Mouse (Mus musculus): Measurements from ENCODE around the gene Uprt.
A peak's percentile ranks its signal among the peaks of the same experiment; 100 is the strongest.

Uprt gene

DNA sequence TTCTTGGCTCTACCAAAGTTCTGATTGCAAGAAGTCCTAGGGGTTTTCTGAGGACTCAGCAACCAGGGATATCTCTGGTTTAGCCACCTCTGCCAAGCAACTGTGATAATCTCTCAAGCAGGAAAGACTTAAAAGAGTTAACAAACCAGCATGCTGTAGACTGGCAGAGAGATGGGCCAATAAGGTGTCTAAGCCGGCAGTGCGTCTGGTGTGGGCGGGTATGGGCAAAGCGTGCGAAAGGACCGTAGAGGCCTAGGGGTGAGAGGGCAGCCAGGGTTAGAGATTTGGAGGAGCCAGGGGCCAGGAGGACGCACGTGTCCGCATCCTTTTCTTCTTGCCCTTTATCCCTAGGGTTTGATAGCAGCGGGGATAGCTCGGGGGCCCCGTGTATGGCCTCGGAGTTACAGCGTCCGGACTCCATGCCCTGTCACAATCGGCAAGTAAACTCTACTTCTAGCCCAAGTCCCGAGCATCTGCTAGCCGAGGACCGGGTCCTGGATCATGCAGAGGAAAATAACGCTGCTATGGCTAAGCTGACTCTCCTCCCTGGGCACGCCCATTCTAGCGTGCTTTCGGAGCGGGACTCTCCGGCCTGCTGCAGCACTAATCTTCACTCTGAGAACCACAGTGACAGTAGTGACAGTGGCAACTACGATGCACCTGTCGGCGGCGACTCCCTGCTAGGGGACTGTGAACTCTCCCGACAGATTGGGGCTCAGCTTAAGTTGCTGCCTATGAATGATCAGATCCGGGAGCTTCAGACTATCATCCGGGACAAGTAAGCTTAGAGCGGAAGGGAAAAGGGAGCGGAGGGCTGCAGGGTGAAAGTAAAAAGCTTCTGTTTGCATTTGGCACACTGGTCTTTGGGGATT lies at the start of gene Uprt:
Uprt (plus strand) TSS at position 247 of the 872 bp plus-strand sequence.
- peak; percentile 58 for DNase-seq (ENCODE audit: low spot score)

DNA sequence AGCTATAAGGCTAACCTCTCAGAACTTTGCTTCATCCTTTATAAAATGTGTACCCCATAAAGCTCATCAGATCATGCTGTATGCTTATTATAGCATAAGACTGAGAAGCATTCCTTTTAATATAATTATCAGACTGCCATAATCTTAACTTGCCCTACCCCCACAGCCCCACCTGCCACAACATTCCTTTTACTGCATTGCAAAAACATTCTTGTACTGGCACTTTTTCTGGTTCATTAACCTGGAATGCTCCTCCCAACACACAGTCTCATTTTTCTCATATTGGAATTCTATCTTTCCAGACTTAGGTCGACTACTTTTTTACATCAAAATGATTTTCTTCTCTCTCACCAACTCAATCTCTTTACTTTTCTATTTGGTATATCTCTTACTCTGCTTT lies 49.2 kb upstream of the Uprt start:
- DNase-seq (ENCODE audit: low spot score) = no peak

DNA sequence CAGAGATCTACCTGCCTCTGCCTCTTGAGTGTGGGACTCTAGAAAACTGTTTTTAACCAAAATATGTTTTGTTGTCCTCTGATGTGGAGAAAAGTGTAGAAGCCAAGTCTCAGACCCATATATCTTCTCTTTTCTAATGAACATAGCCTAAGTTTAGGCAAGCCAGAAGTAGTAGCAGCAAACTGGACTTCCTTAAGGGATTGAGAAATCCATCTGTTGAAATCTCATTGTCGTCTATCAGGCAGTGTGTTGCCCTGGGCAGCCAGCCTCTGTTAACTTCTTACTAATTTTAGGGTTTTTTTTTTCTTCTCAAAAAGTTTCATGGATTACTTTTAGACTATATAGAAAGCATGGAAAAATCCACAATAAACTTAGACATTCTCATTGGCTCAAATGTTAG lies 30.2 kb upstream of the Uprt start:
- DNase-seq (ENCODE audit: low spot score) = no peak

DNA sequence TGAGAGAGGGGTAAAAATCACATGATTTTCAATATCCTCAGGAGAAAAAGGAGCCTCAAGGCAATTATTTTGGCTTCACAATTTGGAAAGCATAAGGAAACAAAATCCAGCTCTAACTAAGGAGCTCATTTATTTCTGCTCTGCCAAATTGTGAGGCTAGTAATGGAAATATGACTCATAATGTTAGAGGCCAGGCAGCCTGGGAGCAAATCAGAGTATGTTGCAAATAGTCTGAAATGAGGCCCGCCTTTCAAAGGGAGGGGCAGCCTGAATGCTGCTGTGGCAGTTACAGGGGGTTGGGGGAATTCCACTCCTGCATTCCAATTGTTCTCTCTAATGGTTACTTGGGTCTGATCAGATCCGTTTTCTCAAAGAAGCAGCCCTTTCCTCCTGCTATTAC lies 20.9 kb upstream of the Uprt start:
- no peak for DNase-seq (ENCODE audit: low spot score)

DNA sequence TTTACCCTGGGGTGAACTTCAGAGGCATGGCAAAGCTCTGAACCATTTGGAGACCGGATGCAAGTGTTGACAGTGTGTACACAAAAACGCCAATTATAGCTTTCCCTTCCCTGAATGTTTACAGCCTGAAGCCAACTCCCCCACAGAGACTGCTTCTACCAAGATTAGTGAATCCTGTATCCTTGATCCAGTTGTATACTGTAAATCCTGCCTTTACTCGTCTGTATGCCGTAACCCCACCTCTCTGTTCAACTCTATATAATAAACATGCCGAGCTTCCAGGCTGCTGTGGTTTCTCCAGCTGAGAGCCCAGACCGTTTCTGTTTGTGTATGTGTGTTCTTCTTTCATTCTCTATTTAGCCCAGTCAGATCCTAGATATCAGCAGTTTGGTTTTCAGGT lies 18.2 kb upstream of the Uprt start:
- DNase-seq (ENCODE audit: low spot score) = no peak

DNA sequence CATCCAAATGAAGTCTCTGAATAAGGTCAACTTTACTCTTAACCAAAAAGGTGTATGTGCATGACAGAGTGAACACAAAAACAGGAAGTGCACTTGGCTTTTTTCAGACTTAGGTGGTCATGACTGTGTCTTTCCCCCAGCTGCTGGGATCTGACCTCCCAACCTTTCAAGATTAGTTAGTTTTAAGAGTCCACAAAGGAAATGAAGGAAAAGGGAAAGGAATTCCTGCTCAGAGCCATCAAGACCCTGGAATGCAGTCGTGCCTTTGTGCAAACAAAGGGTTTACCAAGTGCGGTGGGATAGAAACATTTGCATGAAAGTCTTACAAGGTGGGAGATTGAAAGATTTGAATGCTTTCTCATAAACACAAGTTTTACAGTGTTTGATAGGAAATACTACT lies 4.6 kb upstream of the Uprt start:
- DNase-seq (ENCODE audit: low spot score) = no peak

DNA sequence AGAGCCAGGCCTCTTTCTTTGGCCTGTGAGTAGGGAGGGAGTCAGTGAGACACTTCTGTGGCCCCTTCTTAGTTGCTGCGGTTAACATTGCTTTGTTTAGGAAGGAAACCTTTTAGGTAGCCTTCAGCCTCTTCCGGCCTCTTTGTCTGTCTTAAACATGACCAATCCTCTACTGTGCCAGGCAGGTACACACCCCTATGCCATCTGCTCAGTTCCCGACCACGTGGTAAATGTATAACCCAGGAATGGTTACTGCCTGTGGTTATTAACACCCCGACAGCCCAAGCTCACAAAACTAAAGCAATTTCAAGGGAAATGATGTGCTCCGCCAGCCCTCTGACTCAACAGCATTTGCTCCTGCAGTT lies 808 bp downstream of the Uprt start:
- no peak for DNase-seq (ENCODE audit: low spot score)

DNA sequence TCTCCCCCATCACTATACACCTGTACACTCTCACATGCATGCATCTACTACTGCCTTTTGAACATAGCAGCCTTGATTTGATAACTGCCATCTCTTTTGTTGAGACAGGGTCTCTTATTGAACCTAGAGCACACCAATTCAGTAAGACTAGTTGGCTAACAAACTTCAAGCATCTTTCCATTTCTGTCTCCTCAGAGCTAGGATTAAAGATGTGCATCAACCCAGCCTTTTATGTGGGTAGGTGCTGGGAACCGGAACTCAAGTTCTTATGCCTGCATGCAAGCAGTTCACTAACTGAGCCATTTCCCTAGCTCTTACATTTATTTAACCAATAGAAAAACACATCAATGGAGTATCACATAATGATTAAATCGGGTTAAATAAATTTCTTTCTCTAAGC lies 3.0 kb downstream of the Uprt start:
- DNase-seq (ENCODE audit: low spot score) = no peak

DNA sequence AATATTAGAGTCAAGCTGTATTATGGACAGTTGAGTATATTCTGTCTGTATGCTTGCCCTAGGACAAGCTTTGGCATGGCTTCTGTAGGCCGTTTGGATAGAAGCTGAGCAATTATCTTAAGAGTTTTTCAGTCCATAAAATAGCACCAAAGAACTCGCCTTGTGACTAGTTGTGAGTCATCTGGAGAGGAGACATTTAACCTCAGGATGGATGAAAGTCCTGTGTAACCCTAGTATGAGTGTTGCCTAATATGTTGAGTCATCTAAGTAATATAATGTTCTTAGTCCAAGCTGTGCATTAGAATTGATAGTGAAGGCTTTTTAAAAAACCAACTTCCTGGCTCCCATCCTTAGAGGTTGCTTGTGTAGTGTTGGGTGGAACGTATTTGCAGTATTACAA lies 5.4 kb downstream of the Uprt start:
- DNase-seq (ENCODE audit: low spot score) = no peak

DNA sequence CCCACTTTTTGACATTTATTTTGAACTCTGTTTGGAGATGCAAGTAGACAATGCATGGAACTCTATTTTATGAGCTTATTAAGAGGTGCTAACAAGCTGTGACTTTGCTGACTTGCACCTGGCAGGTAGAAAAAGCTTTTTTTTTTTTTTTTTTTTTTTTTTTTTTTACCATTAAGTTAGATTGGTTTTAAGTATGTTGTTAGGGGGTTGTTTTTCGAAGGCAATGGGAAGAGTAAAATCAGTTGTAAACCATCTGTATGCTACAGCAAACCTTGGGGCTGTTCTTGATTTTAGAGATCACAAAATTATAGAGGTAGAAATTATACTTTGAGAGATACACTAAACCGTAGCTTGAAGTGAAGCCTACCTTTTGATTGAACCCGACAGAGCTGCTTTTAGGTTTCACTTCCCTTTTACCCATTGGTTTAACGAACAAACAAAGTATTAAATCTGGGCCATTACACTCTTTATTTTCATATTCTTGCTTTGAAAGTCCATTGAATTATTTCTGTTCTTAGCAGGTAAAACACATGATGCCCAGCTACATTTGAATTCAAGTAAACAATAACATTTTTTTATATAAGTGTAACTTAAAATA lies 6.4 kb downstream of the Uprt start:
- no peak for DNase-seq (ENCODE audit: low spot score)

DNA sequence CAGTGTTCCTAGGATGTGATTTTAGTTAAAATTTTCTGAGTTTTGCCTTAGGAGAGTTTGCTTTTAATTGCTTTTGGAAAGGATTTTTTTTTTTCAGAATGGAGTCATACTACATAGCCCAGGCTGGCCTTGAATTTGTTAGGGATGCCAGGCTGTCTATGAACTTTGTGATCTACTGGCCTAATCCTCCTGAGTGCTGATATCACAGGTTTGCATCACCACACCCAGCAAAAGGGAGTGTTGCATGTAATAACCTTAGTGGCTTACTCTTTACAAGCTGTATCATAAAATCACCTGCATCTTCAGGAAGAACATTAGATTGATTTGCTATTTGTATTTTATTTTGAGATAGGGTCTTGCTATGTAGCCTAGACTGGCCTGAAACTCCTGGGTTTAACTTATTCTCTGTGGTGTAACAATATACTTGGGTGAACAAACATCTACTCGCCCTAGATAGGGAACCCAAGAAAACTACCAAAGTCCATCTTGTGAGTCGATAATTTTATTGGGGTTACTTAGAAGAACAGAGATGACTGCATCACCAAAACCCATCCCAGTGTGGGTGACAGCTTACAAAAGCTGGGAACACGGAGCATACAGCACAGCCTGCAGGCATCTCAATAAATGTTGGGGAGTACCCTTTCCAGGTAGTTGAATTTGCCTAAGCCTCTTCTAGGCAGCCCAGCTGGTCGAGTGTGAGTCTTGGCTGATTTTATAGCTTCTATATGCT lies 7.2 kb downstream of the Uprt start:
- no peak for DNase-seq (ENCODE audit: low spot score)

DNA sequence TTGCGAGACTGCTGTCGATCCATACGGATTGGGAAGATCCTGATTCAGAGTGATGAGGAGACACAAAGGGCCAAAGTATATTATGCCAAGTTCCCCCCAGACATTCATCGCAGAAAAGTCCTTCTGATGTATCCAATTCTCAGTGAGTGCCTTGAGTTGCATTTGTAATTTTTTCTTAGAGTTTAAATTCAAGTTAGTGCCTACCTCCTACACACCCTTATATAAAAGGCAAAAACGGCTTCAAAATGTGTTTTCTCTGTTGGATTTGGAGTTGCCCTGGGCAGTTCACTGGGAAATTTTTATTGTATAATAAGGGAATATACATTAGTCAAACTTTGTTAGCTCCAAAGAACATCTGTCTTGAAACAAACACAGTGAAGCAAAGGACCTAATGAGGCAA lies 19.1 kb downstream of the Uprt start:
- no peak for DNase-seq (ENCODE audit: low spot score)

DNA sequence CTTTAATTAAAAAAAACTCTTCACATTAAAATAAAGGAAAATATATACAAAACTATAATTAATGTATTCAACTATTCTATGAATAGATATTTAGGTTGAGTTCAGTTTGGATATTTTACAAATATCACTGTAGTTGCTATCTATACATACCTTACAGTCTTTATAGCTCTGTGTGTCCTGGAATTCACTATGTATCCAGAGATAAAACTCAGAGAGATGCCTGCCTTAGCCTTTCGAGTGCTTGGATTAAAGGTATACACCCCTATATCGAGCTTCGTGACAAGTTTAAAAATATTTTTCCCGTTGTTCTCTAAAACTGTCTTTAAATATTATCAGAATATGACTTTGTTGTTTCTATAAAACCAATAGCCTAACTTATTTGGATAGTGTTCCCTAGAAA lies 60.0 kb downstream of the Uprt start:
- DNase-seq (ENCODE audit: low spot score) = no peak

DNA sequence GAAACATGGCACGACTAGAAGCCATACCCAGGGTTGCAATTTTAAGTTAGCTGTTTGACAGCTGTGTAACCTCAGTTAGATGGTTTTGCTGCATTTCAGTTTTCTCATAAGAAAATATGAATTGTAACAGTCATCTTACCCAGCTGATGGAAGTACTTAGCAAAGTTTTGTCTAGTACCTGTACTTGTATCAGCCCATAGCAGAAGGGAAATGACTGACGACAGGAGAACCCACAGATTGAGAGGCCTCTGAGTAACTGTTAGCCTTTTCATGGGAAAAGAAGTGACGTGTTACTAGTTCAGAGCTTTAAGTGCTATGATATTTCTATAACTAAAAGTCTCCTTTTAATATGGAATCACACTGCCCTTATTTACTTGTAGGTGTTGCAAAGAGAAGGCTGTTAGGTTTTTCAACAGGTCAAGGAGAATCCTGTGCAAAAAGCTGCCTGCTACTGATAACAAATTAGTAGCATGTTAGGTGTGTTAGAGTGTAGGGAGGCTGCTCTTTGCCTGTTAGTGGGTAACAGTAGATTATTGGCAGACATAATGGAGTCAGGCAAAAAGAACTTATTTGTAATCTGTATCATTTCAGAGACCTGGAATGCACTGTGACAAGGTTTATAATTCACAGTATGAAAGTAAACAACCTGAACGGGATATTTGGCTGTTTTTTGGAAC lies 61.4 kb downstream of the Uprt start:
- DNase-seq (ENCODE audit: low spot score) = no peak

DNA sequence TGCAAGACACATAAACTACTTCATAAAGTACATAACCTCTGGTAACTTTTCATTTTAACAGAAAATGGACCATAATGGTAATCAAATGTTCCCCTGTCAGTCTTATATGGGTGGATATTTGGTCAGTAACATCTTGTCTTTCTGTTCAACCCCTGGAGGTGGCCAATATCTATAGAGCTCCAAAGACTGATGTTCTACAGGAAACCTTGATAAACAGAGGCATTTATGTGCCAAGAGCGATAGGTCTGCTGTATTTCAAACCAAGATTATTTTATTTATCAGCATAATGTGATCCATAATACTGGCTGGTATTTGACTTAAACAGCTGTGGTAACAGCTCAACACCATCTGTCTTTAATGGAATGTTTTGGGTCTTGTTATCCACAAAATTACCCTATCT lies 62.7 kb downstream of the Uprt start:
- DNase-seq (ENCODE audit: low spot score) = no peak
